Mouse (Mus musculus): Measurements from ENCODE around the gene Gpd2. TPM values are rescaled to one million over a fixed set of nuclear protein-coding genes. Genes with fewer than 3 reads are reported as not detected.

The Gpd2 gene
- total and polyA plus RNA-seq, 3 experiments = 15.7 to 20.4 (median 16.7) TPM

DNA sequence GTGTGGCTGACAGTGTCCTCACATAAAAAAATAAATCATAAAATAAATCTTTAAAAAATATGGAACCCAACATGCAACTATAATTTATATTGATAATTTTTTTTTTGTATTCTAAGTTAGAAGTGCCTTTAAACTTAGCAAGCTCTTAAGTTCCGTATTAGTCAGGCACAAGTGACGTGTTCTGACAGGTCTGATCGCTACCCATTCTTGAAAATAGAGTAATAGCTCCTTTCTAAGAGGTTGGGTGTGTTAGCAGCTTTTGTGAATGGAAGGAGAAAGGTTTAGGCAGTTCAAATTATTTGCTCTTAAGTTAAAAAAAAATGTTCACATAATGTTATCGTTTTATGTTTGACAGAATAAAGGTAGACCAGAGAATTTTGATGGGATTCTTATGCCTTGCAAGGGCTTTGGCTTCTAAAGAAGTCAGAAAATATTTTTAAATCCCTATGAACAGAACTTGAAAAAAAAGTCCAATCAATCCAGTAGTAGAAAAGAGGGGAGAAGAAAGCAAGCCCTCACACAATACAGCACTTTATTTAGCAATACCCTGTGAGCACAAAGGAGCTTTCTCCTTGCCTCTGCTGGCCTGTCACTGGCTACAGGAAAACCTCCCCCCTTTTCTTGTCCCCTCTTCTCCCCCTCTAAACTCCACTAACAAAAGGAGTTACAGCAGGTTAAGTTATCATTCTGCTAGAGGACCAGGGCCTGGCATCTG, 29.4 kb downstream of the Gpd2 start:
- in situ Hi-C loops (cut with MboI; ENCODE audit: low pct_ligation_motif_present, low pct_unique_long_range_greater_than_20kb, low sequenced_read_pairs) = no loop called here
- no peaks in the 10 kb centered on the region for H3K9me3 ChIP-seq (replicated peaks; ENCODE audit: low read length)
- H3K4me2 ChIP-seq (ENCODE audit: insufficient read depth, low read depth, poor library complexity, severe bottlenecking) = no peak overlapping the region
- H3K36me3 ChIP-seq (replicated peaks in 1 of 2; ENCODE audit: control insufficient read depth in 1 of 2, insufficient read depth in 1 of 2, low read length in 1 of 2) = peaks cover 7 to 14% of the 10 kb centered on the region in 2 experiments
- no peak for TF ChIP-seq MAZ (IDR thresholded peaks at IDR 0.05; ENCODE audit: low read depth, low read length)
- TF ChIP-seq ZC3H11A (IDR thresholded peaks at IDR 0.05; ENCODE audit: low read depth, low read length) = no peak
- TF ChIP-seq EP300 (IDR thresholded peaks at IDR 0.05; ENCODE audit: low read length) = no peak
- TF ChIP-seq ZNF384 (IDR thresholded peaks at IDR 0.05; ENCODE audit: low read depth, low read length) = no peak
- TF ChIP-seq USF2 (conservative IDR thresholded peaks at IDR 0.05; ENCODE audit: low read depth, low read length) = no peak
- H3K79me2 ChIP-seq (replicated peaks; ENCODE audit: control insufficient read depth, extremely low read depth, insufficient read depth, poor library complexity, severe bottlenecking) = no peaks in the 10 kb centered on the region
- no peak for DNase-seq (ENCODE audit: extremely low read depth)
- dilution Hi-C loops (cut with MboI; ENCODE audit: extremely low pct_ligation_motif_present, extremely low pct_unique_long_range_greater_than_20kb, low sequenced_read_pairs) = no loop called here
- no peak overlapping the region for H3K27ac ChIP-seq (ENCODE audit: insufficient read depth, low read depth)
- H3K4me3 ChIP-seq (replicated peaks in 1 of 3; ENCODE audit: low read depth in 2 of 3, low read length in 2 of 3, poor library complexity in 1 of 3) = no peak overlapping the region
- peaks cover 0 to 6% of the 10 kb centered on the region in 2 experiments; a peak in 1 of 4 replicates for H3K4me1 ChIP-seq (ENCODE audit: control insufficient read depth in 1 of 2, insufficient read depth in 2 of 2)
- no peak overlapping the region for H3K9ac ChIP-seq (ENCODE audit: insufficient read depth, low read depth)
- H3K27me3 ChIP-seq (replicated peaks) = no peaks in the 10 kb centered on the region

DNA sequence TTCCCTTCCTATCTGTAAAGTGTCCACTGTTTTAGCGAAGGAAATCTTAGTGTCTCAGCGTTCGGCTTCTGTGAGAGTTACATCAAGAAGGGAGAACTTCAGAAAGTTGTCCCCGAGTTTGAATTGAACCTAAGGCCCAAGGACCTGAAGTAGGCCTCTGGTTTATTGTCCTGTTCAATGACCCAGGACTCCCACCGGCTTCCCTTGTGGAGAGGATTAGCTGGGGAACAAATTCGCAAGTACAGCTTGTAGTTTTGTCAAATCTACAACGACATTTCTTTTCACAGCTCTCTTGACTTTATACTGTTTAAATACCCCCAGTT, 29.9 kb downstream of the Gpd2 start:
- no peak overlapping the region for H3K9ac ChIP-seq (ENCODE audit: insufficient read depth, low read depth)
- no peak overlapping the region for H3K27ac ChIP-seq (ENCODE audit: insufficient read depth, low read depth)
- no peaks in the 10 kb centered on the region for H3K79me2 ChIP-seq (replicated peaks; ENCODE audit: control insufficient read depth, extremely low read depth, insufficient read depth, poor library complexity, severe bottlenecking)
- DNase-seq (ENCODE audit: extremely low read depth) = no peak
- H3K27me3 ChIP-seq (replicated peaks) = no peaks in the 10 kb centered on the region
- no peaks in the 10 kb centered on the region for H3K9me3 ChIP-seq (replicated peaks; ENCODE audit: low read length)
- H3K4me1 ChIP-seq (ENCODE audit: control insufficient read depth in 1 of 2, insufficient read depth in 2 of 2) = peaks cover 0 to 6% of the 10 kb centered on the region in 2 experiments; a peak in 1 of 4 replicates
- no peak overlapping the region for H3K4me2 ChIP-seq (ENCODE audit: insufficient read depth, low read depth, poor library complexity, severe bottlenecking)
- dilution Hi-C loops (cut with MboI; ENCODE audit: extremely low pct_ligation_motif_present, extremely low pct_unique_long_range_greater_than_20kb, low sequenced_read_pairs) (no loop called here), in situ Hi-C loops (cut with MboI; ENCODE audit: low pct_ligation_motif_present, low pct_unique_long_range_greater_than_20kb, low sequenced_read_pairs) (no loop called here)
- peaks cover 7 to 14% of the 10 kb centered on the region in 2 experiments for H3K36me3 ChIP-seq (replicated peaks in 1 of 2; ENCODE audit: control insufficient read depth in 1 of 2, insufficient read depth in 1 of 2, low read length in 1 of 2)
- H3K4me3 ChIP-seq (replicated peaks in 1 of 3; ENCODE audit: low read depth in 2 of 3, low read length in 2 of 3, poor library complexity in 1 of 3) = no peak overlapping the region
- TF ChIP-seq SIN3A (IDR thresholded peaks at IDR 0.05; ENCODE audit: low read length) = no peak
- TF ChIP-seq RAD21 (IDR thresholded peaks at IDR 0.05; ENCODE audit: low read depth, low read length) = no peak
- no peak for TF ChIP-seq USF2 (conservative IDR thresholded peaks at IDR 0.05; ENCODE audit: low read depth, low read length)
- no peak for TF ChIP-seq NELFE (IDR thresholded peaks at IDR 0.05; ENCODE audit: low read depth, low read length)
- TF ChIP-seq BHLHE40 (IDR thresholded peaks at IDR 0.05; ENCODE audit: low read depth, low read length) = no peak
- TF ChIP-seq MEF2A (IDR thresholded peaks at IDR 0.05; ENCODE audit: borderline replicate concordance, low read depth, low read length) = no peak
- no peak for TF ChIP-seq TBP (conservative IDR thresholded peaks at IDR 0.05; ENCODE audit: low read depth, low read length)

DNA sequence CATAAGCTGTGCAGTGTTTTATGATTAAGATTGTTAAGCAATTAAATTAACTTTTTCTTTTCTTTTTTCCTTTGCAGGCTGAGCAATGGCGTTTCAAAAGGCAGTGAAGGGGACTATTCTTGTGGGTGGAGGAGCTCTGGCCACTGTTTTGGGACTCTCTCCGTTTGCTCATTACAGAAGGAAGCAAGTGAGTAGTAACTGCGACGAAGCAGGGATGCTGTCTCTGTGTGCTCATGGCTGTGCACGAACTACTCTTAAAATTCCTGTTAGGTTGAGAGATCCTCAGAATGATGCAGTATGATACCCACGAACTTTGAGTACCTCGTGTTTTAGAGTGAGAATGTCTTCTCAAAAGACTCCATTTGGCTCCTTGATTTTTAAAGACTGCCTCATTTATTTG, 30.5 kb downstream of the Gpd2 start:
- in situ Hi-C loops (cut with MboI; ENCODE audit: low pct_ligation_motif_present, low pct_unique_long_range_greater_than_20kb, low sequenced_read_pairs) (no loop called here), dilution Hi-C loops (cut with MboI; ENCODE audit: extremely low pct_ligation_motif_present, extremely low pct_unique_long_range_greater_than_20kb, low sequenced_read_pairs) (no loop called here)
- no peak overlapping the region for H3K4me3 ChIP-seq (replicated peaks in 1 of 3; ENCODE audit: low read depth in 2 of 3, low read length in 2 of 3, poor library complexity in 1 of 3)
- no peak for TF ChIP-seq PAX5 (IDR thresholded peaks at IDR 0.05; ENCODE audit: low read length)
- no peak for TF ChIP-seq NELFE (IDR thresholded peaks at IDR 0.05; ENCODE audit: low read depth, low read length)
- TF ChIP-seq RCOR1 (conservative IDR thresholded peaks at IDR 0.05; ENCODE audit: low read depth, low read length) = no peak
- no peak for TF ChIP-seq MEF2A (IDR thresholded peaks at IDR 0.05; ENCODE audit: borderline replicate concordance, low read depth, low read length)
- H3K9me3 ChIP-seq (replicated peaks; ENCODE audit: low read length) = no peaks in the 10 kb centered on the region
- DNase-seq (ENCODE audit: extremely low read depth) = no peak
- H3K79me2 ChIP-seq (replicated peaks; ENCODE audit: control insufficient read depth, extremely low read depth, insufficient read depth, poor library complexity, severe bottlenecking) = no peaks in the 10 kb centered on the region
- peaks cover 7 to 14% of the 10 kb centered on the region in 2 experiments for H3K36me3 ChIP-seq (replicated peaks in 1 of 2; ENCODE audit: control insufficient read depth in 1 of 2, insufficient read depth in 1 of 2, low read length in 1 of 2)
- no peak overlapping the region for H3K9ac ChIP-seq (ENCODE audit: insufficient read depth, low read depth)
- H3K27ac ChIP-seq (ENCODE audit: insufficient read depth, low read depth) = no peak overlapping the region
- H3K4me2 ChIP-seq (ENCODE audit: insufficient read depth, low read depth, poor library complexity, severe bottlenecking) = no peak overlapping the region
- peaks cover 0 to 6% of the 10 kb centered on the region in 2 experiments; a peak in 1 of 4 replicates for H3K4me1 ChIP-seq (ENCODE audit: control insufficient read depth in 1 of 2, insufficient read depth in 2 of 2)
- H3K27me3 ChIP-seq (replicated peaks) = no peaks in the 10 kb centered on the region
